Mouse (Mus musculus) urinary bladder, postnatal 25 days (tissue): Measurements from ENCODE around the gene Mgat4a.

ENCODE experiments used
- DNase-seq: peaks from one replicate; pipeline ENCODE4 v3.0.0; 2022; ENCODE audit warnings: low spot score

Mgat4a gene

DNA sequence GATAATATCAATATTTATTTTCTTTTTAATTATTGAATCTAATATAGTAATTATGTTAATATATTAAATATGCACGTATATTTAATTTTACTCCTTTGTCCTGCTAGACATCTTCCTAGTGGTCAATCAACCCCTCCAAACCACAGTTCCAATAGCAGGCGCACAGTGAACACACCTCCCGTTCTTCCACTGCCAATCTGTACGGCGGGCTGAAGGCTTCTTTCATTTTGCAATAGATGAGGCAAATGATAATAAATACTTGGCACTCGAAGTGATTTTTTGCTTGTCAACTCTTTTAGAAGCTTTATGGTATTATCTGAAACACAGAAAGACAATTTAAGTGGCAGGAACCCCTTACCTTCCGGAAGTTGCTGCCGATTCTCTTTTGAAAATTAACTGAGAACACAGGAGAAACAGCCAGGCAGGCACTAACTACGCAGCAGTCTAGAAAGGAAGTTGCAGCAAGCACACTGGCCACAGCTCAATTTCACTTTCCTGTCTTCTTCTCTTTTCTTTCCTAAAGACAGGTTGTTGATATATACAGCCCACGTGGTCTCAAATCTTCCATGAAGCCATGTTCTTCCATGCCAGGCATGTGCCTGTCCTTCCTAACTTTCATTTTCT, 45.0 kb downstream of the Mgat4a start:
- DNase-seq: no peak

DNA sequence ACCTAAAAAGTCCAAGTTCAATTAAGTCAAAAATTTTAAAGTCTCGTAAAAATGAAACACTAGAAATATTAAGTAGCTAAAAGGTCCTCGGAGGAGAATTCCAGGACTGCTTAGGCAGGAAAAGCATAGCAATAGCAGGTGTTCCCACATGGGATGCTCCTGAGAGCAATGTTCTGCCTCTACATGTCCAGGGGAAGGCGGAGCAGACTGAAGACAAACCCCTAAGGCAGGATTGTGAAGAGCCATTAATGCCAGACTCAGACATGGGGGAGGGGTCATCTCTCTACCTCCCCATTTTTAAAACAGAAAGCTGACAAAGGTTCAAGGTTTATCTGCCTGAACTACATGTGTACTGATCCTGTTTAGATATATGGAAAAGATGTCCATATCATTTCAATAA, 45.7 kb downstream of the Mgat4a start:
- no peak for DNase-seq

DNA sequence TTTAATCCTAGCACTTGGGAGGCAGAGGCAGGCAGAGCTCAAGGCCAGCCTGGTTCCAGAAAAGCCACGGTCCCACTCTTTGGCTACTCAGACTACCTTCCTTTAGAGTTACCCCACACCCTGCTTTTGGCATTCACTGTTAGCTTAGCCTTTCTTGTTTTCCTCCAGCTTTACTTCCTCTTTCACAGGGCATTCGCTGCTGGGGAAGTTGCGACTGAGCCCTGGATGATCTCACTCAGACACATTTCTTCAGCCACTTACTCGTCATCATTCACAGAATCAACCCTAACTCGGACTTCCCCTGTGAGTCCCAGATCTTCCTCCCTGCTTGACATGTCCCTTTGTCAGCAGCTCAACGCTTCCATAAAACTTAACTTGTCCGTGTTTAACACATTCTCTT, 49.1 kb downstream of the Mgat4a start:
- no peak for DNase-seq

DNA sequence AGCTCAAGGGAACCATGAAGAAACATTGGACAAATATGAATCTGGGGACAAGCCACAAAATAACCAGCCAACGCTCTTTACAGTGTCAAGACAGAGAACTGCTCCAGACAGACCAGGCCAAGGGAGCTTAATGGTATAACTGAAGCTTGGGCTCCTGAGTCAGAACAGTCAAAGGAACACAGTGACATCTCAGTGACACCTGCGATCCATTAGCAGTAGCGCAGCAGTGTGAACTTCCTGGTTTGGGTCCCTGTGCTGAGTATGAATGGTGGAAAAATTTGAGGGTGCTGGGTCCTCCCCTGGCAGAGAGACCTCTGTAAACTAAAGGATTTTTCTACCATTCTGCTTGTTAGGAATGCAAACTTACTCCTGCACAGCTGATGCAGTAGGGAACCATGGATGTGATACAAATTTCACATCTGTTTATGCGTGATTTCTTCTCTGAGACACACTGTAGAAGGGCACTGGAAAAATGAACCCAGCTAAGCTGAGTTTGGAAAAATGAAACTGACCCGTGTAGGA, 50.1 kb downstream of the Mgat4a start:
- no peak for DNase-seq

DNA sequence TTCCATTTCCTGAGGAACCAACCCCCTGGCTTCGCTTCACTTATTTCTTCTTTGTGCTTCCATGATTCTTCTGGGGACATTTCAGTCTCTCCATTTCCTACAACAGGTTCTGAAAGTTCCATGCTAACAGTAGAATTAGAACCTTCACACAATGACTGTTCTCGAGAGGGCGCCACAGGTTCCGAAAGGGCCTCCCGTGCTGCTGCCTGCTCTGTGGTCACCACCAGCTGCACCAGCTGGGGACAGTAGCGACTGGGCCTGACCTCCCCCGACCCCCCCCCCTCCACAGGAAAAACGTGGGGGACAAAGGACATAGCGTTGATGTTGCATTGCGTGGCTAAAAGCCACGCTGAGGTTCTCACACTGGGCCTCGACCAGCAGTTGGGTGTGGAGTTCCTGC, 52.3 kb downstream of the Mgat4a start:
- no peak for DNase-seq

DNA sequence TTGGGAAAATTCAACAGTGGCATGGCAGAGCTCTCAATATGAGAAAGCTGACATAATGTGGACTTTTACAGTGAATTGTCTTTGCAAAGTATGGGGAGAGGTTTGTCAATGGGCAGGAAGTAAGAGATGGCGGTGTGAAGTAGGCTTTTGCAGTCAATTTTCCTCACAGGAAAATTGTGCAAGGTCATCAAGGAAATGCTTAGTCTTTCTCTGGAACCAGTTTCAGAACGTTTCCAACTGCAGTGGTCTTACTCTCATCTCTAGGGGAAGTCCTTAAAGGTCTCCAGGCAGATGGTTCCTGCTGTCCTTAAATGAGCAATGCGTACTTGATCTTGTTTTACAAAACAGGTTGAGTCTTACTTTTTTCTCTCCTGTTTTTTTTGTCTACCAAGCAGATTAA, 53.8 kb downstream of the Mgat4a start:
- no peak for DNase-seq

DNA sequence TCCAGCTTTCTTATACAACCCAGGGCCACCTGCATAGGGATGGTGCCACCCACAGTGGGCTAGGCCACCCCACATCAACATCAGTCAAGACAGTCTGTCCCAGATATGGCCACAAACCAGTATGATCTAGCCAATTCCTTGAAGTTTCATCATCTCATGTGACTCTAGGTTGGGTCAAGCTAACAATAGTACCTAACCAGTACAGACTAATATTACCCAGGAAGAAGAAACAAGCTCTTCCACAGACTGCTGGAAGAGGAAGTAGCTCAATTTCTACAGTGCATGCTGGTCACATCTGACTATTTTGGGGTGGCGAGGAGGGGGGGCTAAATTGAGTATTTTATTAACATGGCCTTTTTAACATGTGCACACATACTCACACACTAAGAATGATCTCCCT, 54.4 kb downstream of the Mgat4a start:
- no peak for DNase-seq

DNA sequence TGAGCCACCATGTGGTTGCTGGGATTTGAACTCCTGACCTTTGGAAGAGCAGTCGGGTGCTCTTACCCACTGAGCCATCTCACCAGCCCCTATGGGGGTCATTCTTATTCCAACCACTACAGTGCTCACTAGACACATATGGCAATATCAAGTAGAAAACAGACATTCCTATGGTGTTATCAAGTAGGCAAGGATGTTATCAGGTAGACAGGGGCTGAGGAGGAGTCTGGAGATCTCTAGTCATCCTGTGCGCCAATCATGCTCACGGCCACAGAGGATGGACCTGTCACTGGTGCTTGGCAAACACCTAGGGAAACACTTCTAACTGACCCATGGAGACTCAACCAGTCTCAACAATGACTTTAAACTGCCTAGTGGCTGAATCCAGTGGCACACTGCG, 56.2 kb downstream of the Mgat4a start:
- DNase-seq: no peak

DNA sequence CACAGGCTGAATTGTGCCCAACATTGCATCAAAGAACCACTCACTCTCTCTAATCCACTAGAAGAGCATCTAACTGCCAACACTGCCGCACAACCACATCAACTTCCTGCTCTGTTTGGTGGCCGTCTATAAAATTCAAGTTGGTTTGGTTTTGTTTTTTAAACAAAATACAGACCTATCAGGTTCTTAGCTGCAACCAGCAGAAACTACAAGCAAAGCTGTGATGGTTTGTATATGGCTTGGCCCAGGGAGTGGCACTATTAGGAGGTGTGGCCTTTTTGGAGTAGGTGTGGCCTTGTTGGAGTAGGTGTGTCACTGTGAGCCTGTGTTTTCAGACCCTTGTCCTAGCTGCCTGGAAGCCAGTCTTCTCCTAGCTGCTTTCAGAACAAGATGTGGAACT, 59.5 kb downstream of the Mgat4a start:
- DNase-seq: no peak

DNA sequence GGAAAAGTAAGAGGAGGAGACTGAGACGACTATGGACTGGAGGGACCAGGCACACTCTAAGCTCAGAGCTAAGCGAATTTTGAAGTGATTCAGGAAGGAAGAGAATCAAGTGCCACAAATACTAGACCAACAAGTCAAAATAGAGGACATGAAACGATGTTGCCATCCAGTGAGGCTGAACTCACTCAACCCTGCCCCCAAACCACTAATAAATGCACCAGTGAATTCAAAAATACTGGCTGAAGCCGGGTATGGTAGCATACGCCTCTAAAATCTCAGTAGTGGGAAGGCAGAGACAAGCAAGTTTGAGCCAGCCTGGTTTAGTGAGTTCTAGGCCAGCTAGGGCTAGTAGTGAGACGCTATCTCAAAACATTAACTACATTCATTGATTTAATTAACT, 60.1 kb downstream of the Mgat4a start:
- no peak for DNase-seq

DNA sequence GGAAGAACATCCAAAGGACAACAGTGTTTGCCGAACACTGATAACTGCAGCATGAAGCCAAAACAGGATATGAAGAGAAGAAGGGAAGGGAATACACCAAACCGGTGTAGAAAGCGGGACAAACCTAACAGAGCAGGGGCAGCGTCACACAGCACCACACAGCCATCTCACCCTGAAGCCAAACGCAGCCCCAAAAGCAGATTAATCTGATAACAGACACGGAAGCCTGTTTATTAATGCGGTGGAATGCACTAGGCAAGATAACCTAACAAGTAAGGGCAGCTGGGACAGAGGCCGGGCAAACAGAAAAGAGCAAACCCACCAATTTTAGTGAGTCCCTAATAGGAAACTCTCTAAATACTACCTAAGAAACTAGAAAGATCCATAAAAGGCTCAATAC, 61.1 kb downstream of the Mgat4a start:
- no peak for DNase-seq

DNA sequence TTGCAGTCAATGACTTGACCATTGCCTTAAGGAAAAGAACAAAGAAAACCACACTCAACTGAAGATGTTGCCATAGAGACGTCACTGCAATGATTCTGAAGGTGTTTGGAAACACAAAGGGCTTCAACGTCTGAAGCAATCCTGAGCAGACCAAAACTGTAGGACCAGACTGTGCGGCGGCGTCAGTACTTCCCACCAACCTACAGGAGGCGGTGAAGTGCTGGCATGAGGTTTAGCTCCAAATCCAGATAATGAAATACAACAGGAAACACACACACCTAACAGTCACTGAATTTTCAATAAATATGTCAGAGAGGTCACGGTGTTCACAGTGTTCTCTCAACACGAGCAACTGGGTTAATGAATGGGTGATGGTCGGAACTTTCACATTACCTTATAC, 61.7 kb downstream of the Mgat4a start:
- no peak for DNase-seq

DNA sequence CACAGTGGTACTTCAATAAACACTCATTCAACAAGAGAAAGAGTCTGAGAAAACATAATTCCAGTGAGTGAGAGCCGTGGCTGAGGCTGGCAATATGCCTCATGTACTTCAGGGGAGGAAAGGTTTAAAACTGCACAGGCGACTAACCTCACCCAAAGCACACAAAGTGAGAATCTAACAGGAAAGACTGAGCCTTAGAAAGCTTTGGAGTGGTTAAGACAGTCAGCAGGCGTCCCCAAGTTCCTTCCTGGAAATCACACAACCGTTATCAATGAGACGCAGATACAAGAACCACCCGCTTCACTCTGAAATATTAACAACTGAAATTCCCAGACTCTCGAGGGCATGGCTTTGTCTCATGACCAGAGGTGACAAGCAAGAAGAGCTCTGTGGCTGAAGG, 62.4 kb downstream of the Mgat4a start:
- DNase-seq: no peak

DNA sequence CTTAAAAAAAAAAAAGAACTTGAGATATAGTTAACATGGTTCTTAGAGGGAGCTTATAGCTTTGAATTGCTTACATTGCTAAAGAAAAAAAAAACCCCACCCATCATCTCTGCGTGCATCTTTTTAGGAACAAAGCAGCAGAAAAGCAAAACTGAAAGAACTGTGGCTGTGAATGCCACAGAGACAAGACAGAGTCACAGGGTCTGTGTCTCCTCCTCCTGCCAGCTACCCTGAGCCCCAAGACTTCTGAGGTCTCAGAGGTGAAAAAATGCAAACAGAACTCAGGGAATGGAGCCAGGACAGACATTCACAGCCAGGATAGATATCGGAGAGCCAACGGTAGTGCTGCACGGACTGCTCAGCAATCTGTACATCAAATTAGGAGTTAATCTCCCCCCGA, 62.9 kb downstream of the Mgat4a start:
- DNase-seq: no peak

DNA sequence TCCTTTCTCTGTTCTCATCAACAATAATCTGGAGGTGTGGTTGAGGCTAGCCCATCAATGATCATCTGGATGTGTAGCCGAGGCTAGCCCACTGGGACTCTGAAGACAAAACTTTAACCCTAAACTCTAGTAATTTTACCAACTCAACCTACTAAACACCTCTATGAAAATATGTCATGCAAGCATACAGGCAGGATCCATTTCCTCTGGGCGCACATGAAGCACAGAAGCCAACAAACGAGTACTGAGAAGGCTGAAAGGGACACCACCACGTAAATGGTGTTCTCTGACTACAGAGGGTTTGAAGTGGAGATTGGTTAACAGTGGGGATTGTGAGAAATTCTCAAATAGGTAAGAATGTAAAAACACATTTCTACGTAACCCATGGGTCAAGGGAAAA, 63.6 kb downstream of the Mgat4a start:
- no peak for DNase-seq

DNA sequence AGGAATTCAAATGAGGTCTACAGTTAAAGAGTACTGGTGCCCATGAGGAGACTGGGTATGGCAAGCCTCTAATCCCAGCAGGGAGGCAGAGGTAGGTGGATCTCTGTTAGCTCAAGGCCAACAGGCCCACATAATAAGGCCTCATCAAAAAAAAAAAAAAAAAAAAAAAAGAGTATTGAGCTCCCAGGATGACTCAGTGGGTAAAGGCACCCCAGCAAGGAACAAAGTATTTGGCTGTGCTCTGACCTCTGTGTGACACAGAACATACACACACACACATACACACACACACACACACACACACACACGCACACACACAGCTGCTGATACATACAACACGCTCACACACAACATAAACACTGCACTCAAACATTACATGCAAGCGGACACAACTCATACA, 65.5 kb downstream of the Mgat4a start:
- no peak for DNase-seq

DNA sequence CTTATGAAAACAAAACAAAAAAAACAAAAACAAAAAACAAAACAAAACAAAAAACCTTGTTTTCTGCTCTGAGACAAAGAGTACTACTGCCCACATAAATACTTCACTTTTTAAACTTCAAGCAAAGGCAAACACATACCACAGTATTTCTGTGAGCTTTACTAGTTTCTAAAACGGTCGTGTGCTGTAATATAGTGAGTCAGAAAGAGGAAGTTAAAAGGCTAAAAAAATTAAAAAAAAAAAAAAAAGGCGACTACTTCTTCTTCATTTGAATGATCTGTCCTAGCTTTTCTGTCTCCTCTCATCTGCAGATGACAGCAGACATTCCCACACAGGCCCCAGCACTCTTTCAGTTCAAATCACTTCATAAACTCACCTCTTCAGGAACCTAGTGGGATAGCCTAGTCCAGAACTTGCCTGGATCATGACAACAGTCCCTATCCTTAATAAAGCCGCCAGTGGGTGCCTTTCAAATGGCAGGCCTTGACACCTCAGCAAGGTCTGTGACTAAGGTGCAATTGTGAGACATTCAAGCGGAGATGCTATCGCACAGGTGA, 66.1 kb downstream of the Mgat4a start:
- no peak for DNase-seq

DNA sequence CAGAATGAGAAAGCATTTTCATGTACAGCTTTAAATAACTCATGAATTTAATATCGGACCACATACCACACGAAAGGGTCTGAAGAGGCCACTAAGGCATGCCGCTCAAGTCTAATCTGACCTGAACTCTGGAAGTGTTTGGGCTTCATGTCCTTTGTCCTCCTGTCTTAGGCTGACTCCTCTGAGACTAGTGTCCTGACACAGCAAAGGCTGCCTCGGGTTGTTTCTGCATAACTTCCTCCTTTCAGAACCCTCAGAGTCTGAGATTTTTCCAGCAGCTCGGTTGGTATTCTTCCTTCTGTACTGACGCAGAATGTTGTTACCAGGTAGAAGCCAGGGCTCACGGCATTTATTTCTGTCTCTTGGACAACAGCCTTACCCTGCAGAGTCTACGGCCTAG, 66.8 kb downstream of the Mgat4a start:
- DNase-seq: no peak

DNA sequence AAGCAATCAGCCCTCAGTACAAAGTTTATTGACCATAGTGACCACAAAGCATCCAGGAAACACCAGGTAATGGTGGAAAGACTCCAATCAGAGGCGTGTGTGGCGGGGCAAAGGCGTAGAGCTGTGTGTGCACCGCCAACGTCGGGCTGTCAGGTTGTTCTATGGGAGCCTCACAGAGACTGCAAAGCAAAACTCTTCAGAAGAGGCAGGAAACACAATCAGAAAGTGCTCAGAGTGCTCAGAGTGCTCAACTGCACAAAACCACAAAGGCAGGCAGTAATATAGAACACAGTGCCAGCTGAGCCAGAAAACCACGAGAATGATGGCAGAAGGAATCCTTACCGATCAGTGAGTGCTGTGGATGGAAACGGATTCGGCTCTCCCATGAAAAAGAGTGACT, 67.6 kb downstream of the Mgat4a start:
- DNase-seq: no peak

DNA sequence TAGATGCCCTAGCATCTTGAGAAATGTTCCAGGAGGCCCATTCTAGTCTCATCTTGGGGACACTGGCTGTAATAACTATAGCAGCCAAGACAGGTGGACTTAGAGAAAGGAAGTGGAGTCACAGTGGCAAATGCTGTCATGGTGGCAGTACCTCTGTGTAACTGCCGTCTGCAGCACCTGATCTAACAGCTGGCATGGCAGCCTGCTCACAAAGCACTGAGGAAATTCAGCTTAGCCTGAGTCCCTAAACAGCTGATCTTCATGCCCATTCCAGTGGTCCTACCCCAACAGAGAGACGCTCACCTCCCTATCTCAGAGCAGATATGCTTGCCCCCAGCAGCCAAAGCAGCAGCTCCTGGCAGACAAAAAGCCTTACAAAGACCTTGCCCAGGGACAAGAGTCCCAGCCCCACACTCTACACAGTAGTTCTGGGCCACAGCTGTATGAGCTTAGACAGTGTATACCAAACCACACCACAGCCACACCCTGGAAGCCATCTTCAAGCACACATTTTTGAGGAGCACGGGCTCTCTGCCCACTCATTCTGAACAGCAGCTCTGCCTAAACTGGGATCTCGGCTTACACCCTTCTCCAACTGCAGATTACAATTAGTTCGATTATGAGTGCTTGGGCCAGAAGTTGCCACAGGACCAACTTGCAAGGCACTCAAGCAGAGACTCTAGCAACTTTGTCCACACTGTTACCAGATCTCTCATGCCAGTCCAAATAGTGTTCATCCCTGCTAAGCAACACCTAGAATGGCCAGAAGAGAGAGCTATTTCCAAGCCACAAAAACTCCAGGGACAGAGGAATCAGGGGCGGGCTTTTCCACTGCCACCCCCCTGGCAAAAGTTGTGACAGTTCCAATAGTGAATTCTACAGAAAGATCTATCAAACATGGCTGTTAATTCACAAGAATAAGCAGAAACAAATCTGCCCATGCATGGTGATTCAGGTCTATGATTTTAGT, 69.4 kb downstream of the Mgat4a start:
- no peak for DNase-seq

DNA sequence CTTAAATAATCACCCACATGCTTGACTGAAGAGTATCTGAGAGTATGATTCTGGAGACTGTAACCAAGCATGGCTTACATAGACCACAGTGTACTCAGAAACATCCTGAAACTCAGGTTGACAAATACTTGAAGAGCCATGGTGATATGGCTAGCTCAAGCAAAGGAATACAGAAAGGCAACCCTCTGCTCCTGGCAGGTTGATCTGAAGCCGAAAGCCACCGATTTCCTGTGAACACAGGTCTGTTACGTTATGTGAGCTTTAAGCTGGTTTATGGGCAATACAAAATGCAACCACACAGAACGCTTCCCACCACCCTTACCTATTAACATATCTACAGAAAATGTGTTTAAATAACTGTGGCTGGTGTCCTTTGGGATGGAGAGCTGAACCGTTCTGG, 71.8 kb downstream of the Mgat4a start:
- no peak for DNase-seq

DNA sequence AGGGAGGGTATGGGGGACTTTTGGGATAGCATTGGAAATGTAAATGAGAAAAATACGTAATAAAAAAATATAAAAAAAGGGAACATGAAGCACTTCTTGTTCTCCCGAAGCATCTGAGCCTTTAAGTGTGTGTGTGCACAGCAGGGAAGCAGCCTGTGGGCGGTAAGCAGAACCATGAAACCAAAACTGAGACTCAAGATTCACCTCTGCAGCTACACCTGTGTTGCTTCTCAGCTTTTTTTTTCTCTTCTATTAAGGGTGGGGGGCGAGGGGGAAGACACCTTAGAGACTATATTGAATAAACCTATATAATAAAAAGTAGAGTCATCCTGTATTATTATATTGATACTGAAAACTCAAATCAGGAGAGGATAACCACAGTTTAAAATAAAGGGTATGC, 73.0 kb downstream of the Mgat4a start:
- no peak for DNase-seq

DNA sequence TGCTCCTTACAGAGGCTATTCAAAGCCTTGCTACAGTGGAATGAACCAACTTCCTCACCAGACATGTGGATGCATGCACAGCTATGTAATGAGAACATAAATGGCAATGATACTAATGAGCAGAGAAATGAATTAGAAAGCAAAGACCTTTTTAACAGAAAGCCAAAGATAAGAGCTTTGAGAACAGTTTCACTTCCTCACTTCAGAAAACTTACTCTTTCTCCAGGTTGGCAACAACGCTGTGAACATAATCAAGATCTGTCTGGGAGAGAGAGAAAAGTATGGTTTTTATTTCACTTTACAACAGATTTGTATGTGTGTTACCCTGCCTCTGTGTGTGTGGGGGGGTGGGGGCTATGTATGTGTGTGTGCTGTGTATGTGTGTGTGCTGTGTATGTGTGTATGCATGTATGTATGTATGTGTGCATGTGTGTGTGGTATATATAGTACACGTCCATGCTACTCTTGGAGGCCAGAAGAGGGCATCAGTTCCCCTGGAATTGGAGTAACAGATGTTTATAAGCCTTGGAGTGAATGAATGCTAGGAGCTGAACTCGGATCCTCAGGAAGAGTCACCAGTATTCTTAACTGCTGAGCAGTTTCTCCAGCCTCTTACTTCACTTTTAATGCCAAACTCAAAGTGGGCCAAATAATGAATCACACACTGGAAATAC, 74.4 kb downstream of the Mgat4a start:
- no peak for DNase-seq
